Mouse (Mus musculus): ENCODE data around the gene Ppp4r2.
A peak's percentile ranks its signal among the peaks of the same experiment; 100 is the strongest.

Ppp4r2 gene

GRCm38 (mm10) chr6:100833355-100833754 lies at the start of gene Ppp4r2:
Ppp4r2 (plus strand) TSS chr6:100833622.
- DNase-seq (ENCODE audit: low spot score) = peak; percentile 92

DNA sequence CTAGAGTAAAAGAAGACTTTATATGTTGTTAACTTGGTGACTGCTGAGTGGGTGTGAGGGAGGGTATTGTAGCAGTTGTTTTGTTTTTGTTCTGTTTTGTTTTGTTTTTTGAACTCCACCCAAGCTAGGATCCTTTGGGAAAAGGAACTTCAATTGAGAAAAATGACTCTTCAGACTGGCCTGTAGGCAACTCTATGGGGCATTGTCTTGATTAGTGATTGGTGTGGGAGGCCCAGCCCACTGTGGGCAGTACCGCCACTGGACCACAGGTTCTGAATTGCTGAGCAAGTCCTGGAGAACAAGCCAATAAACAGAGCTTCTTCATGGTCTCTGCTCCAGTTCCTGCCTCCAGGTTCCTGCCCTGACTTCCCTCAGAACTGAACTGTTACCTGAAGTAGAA lies 45.7 kb upstream of the Ppp4r2 start:
- no peak for DNase-seq (ENCODE audit: low spot score)

GRCm38 (mm10) chr6:100789161-100789560 lies 44.3 kb upstream of the Ppp4r2 start:
- no peak for DNase-seq (ENCODE audit: low spot score)

DNA sequence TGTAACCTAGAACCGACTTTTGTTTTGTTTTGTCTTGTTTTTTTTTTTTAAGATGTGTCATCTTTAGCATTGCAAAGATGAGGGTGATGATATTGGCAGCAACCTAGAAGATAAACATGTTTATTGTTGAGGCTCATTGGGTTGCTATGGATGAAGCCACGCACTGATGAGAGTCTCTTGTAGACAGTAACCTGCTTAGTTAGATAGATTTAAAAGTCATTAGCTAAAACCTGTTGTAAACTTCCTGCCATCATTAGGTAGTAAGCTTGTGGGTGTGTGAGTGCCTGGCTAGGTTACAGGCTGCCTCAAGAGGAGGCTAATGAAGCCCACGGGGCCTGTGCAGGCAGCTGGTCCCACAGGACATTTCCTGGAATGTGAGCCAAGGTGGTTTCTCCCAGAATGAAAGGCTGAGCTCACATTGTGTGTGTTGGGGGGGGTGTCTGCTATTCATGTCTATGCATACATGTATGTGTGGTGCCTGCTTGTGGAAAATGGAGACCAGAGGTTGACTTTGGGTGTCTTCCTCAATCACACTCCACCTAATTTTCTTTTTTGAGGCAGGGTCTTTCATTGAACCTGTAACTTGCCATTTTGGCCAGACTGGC lies 41.3 kb upstream of the Ppp4r2 start:
- no peak for DNase-seq (ENCODE audit: low spot score)

GRCm38 (mm10) chr6:100792973-100793769 lies 40.3 kb upstream of the Ppp4r2 start:
- DNase-seq (ENCODE audit: low spot score) = no peak

DNA sequence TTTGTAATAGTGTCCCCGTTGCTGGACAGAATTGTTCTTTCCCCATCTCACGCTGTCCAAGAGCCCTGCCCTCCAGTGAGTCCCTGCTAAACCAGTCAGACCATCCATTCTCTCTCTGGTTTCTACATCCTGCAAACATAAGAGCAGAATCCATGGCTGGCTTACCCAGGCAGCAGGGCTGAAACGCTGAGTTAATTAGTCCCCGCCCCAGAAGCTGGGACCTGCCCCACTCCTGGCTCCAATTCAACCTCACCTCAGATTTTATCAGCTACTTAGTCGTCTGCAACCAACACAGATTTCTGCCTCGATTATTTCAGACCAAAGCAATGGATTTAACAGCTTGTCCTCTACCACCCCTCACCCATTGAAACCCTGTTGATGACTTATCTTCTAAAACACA lies 37.6 kb upstream of the Ppp4r2 start:
- no peak for DNase-seq (ENCODE audit: low spot score)

DNA sequence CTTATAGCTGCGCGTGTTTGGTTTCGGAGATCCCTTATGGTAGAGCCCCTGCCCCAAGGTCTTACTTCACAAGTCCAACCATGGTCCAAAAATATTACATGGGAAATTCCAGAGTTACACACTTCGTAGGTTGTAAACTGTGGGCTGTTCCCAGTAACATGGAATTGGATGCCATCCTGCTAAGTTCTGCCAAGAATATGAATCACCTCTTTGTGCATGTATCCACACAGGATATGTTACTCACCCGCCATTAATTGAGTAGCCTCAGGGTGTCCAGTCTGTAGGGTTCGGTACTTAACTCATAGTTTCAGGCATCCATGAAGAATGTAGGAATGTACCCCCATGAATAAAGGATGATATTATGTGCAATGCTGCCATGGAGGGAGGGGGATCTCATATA lies 34.1 kb upstream of the Ppp4r2 start:
- no peak for DNase-seq (ENCODE audit: low spot score)

- no peak for DNase-seq (ENCODE audit: low spot score)
These were observed 33.7 kb upstream of the Ppp4r2 start for GRCm38 (mm10) chr6:100799766-100800165.

DNA sequence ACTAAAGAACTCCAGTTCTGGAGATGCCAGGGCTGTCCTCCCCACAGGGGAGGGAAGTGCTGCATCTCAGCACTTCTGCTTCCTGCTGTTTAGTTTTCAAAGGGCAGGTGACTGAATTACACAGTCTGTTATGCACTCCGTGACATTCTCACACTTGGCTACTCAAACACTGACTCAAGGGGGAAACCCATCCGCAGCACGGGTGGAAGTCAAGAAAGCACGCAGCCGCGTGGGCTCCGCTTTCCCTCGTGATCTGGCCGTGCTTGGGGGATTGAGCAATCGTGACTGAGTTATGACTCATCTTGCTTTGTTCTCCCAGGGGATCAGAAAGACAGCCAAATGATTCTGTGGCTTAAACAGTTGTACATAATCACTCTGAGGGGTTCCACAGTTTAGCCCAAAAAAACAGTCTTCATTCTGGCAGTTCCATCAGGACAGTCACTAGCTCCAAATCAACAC lies 32.9 kb upstream of the Ppp4r2 start:
- peak; percentile 2 for DNase-seq (ENCODE audit: low spot score)

DNA sequence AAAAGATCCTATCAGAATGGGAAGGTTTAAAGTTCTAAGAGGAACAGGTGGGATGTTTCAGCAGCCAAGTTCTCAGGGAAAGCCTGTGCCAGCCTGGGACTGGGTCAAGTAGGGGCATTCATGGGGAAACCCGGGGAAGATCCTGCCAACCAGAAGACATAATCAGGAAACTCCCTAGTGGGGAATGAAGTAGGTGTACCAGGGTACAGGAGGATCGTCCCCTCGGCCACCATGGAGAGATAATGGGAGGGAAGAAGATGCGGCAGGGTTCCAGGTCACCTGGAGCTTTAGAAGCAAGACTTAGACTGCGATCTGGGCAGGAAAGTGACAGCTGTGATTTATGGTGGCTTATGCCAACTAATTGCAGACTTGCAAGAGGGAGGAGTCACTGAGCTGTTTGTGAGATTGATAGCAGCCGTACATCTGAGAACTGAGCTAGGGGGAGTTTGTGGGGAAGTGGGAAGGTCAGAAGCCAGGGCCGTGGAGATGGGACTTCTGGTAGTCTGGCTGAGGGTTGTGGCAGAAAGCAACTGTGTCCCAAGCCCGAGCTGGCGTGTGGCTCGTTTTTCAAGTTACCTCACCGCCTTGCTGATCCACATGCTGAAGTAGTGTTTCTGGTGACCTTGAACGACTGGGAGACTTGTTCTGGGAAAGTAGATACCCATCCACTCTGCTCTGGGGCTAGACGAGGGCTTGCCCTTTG lies 30.9 kb upstream of the Ppp4r2 start:
- no peak for DNase-seq (ENCODE audit: low spot score)

GRCm38 (mm10) chr6:100803250-100803649 lies 30.2 kb upstream of the Ppp4r2 start:
- no peak for DNase-seq (ENCODE audit: low spot score)

- DNase-seq (ENCODE audit: low spot score) = peak; percentile 3
These were observed 26.2 kb upstream of the Ppp4r2 start for GRCm38 (mm10) chr6:100807187-100807586.

- DNase-seq (ENCODE audit: low spot score) = no peak
These were observed 25.7 kb upstream of the Ppp4r2 start for GRCm38 (mm10) chr6:100807746-100808145.

DNA sequence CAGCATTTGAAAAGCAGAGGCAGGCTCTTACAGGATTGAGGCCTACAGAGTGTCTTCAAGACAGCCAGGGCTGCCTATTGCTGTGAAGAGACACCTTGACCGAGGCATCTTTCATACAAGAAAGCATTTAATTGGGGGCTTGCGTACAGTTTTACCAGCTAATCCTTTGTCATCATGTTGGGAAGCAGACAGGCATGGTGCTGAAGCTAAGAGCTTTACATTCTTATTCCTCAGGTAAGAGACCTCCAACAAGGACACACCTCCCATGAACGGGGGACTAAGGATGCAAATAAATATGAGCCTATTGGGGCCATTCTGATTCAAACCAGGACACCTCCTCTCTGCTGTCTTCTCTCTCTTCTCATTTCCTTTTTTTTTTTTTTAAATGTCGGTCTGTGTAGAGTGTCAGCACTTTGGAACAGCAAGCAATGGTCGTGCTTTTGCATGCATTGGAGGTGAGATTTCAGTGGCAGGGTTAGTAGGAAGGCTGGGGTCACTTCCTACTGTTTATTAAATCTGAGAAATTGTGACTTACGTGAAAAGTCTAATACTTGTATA lies 25.1 kb upstream of the Ppp4r2 start:
- no peak for DNase-seq (ENCODE audit: low spot score)

- no peak for DNase-seq (ENCODE audit: low spot score)
These were observed 23.3 kb upstream of the Ppp4r2 start for GRCm38 (mm10) chr6:100810117-100810516.

DNA sequence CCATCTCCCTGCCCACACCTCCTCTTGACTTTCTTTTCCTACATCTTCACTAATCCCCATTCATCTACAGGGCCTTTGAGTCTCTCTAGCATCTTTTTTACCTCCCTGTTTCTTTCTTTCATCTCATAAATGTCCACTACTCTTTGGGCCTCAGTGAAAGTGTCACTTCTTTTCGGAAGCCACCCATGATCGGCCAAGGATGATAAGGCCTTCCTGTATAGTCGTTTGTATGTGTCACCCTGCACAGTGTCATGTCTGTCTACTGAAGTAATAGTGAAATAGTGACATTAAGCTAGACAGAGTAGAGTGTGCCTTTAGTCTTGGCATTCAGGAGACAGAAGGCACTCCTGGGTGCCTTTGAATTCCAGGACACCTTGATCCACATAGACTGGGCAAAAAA lies 21.7 kb upstream of the Ppp4r2 start:
- no peak for DNase-seq (ENCODE audit: low spot score)

- no peak for DNase-seq (ENCODE audit: low spot score)
These were observed 12.1 kb upstream of the Ppp4r2 start for GRCm38 (mm10) chr6:100821367-100821766.

- no peak for DNase-seq (ENCODE audit: low spot score)
These were observed 10.1 kb upstream of the Ppp4r2 start for GRCm38 (mm10) chr6:100823356-100823755.

GRCm38 (mm10) chr6:100824381-100824965 lies 8.9 kb upstream of the Ppp4r2 start:
- DNase-seq (ENCODE audit: low spot score) = peak; percentile 24

GRCm38 (mm10) chr6:100826046-100826445 lies 7.4 kb upstream of the Ppp4r2 start:
- no peak for DNase-seq (ENCODE audit: low spot score)

GRCm38 (mm10) chr6:100828565-100828964 lies 4.9 kb upstream of the Ppp4r2 start:
- DNase-seq (ENCODE audit: low spot score) = no peak

DNA sequence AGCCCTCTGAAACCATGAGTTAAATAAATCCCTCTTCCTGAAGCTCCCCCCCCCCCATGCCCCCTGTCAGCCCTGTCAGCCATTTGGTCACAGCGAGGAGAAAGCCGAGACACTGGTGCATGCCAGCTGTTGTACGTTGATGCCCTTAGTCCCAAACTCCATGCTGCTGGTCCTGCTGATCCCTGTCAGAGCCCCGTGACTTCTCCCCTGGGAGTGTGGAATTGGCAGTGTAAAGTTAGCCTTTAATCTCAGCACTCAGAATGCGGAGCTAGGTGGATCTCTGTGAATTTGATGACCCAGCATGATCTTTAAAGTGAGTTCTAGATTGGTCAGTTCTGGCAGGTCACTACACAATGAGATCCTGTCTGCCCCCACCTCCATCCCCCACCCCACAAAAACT lies 3.7 kb upstream of the Ppp4r2 start:
- DNase-seq (ENCODE audit: low spot score) = no peak
